Mouse (Mus musculus) erythroblast, embryonic 14.5 days (primary cell): Measurements from ENCODE around the gene Ube2g1.

Experiments
- GATA1 ChIP-seq: IDR thresholded peaks from 2 replicates; pipeline ENCODE4 v1.6.1; 2012; ENCODE audit warnings: low read length, inconsistent platforms, mixed read lengths
- TAL1 ChIP-seq: IDR thresholded peaks from 3 replicates; pipeline ENCODE4 v1.6.1; 2012; ENCODE audit warnings: low read length, inconsistent platforms, mixed read lengths

- TF ChIP-seq TAL1 (no peak), GATA1 (no peak)
These were observed 9.3 kb upstream of the Ube2g1 start for GRCm38 (mm10) chr11:72597780-72598179.
